Mouse (Mus musculus) testis, adult 2 months (tissue): ENCODE measurements around the gene Spen. TPM values are rescaled to one million over a fixed set of nuclear protein-coding genes. Genes with fewer than 3 reads are reported as not detected.
A peak's percentile ranks its signal among the peaks of the same experiment; 100 is the strongest.
"Not testable (repeated sequence)": the region's sequence is repeated elsewhere in the genome, so short reads cannot be mapped to it uniquely, and the experiment has no call there.

Experiments
- H3K27ac ChIP-seq: fragments of 200-500 bp; 2 replicates; pipeline ENCODE4 v1.5.1; 2012; ENCODE audit warnings: low read depth, low read length; ENCODE audit not compliant: control insufficient read depth, insufficient read depth
- H3K27me3 ChIP-seq: fragments of 200-500 bp; 2 replicates; pipeline ENCODE4 v1.6.1; 2012; ENCODE audit warnings: mild to moderate bottlenecking, low read length, moderate library complexity; ENCODE audit not compliant: control insufficient read depth, insufficient read depth
- H3K36me3 ChIP-seq: fragments of 200-500 bp; 2 replicates; pipeline ENCODE4 v1.6.1; 2012; ENCODE audit warnings: mild to moderate bottlenecking, low read length; ENCODE audit not compliant: control insufficient read depth, insufficient read depth
- H3K4me1 ChIP-seq: fragments of 200-500 bp; 2 replicates; pipeline ENCODE4 v1.6.1; 2012; ENCODE audit warnings: low read length; ENCODE audit not compliant: control insufficient read depth, insufficient read depth
- H3K4me3 ChIP-seq: fragments of 200-500 bp; 2 replicates; pipeline ENCODE4 v1.5.1; 2012; ENCODE audit warnings: low read depth, mild to moderate bottlenecking, low read length, moderate library complexity, mixed read lengths; ENCODE audit not compliant: control insufficient read depth
- CTCF ChIP-seq: fragments of 200-500 bp; IDR thresholded peaks from 2 replicates; pipeline ENCODE4 v1.5.1; 2012; ENCODE audit warnings: low read depth, mild to moderate bottlenecking, inconsistent platforms, low read length, moderate library complexity; ENCODE audit not compliant: control insufficient read depth, insufficient read depth, insufficient replicate concordance
- POLR2A ChIP-seq: fragments of 200-500 bp; IDR thresholded peaks from 2 replicates; pipeline ENCODE4 v1.6.1; 2012; ENCODE audit warnings: low read depth, mild to moderate bottlenecking, inconsistent platforms, low read length, moderate library complexity; ENCODE audit not compliant: control insufficient read depth
- polyA plus RNA-seq: library from polyadenylated mRNA; depleted of rRNA; stranded (reverse); fragments of >200 nt; gene quantifications from 2 replicates; pipeline ENCODE4 v1.2.3, GENCODE M21; 2012

Spen gene
- polyA plus RNA-seq, 1 experiment, result 16.9 TPM

DNA sequence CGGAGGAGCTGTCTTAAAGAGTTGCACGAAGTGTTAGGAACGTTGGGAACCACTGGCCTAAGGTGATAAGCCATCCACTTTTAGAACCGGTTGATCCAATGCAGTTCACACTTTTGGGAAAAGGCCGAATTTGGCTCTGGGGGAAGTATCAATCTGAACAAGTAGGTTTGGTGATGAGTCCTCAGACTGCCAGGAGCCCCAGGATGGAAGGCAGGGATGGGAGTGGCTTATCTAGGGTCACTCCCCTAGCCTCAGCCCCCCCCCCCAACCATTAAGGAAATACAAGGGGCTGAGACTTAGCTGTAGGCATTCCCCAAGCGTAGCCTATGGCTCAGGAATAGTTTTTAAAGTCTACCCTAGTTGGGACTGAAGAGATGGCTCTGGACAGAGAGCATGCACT, 27.8 kb upstream of the Spen start:
- H3K27ac ChIP-seq, result no peak overlapping the region
- no peaks in the 10 kb centered on the region for H3K27me3 ChIP-seq
- TF ChIP-seq CTCF (no peak), POLR2A (no peak)
- no peaks in the 10 kb centered on the region for H3K36me3 ChIP-seq
- H3K4me1 ChIP-seq, result 0 out of 2 replicates have a peak, but pooled peaks cover 3% of the 10 kb centered on the region
- H3K4me3 ChIP-seq, result no peak overlapping the region

- TF ChIP-seq POLR2A (no peak), CTCF (no peak)
- no peaks in the 10 kb centered on the region for H3K27me3 ChIP-seq
- H3K36me3 ChIP-seq, result no peaks in the 10 kb centered on the region
- H3K4me1 ChIP-seq, result 0 out of 2 replicates have a peak, but pooled peaks cover 3% of the 10 kb centered on the region
- H3K27ac ChIP-seq, result no peak overlapping the region
- no peak overlapping the region for H3K4me3 ChIP-seq
These were observed 26.9 kb upstream of the Spen start for GRCm38 (mm10) chr4:141565325-141565724.

DNA sequence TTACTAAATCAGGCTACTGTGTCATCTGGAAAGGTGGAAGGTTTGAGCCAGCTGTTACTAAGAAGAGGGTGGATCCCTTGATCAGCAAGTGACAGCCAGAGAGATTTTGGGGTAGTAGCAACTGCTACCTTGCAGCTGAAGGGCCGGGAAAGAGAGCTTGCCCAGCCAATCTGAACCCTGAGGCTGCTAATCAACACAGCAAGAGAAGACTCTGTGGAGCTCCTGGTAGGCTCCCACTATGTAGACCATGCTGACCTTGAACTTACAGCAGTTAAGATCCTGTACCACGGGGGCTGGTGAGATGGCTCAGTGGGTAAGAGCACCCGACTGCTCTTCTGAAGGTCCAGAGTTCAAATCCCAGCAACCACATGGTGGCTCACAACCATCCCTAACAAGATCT, 26.3 kb upstream of the Spen start:
- no peaks in the 10 kb centered on the region for H3K27me3 ChIP-seq
- H3K4me3 ChIP-seq, result no peak overlapping the region
- no peak overlapping the region for H3K27ac ChIP-seq
- no peak for TF ChIP-seq CTCF
- no peak for TF ChIP-seq POLR2A
- no peaks in the 10 kb centered on the region for H3K36me3 ChIP-seq
- H3K4me1 ChIP-seq, result 0 out of 2 replicates have a peak, but pooled peaks cover 3% of the 10 kb centered on the region

- H3K36me3 ChIP-seq, result no peaks in the 10 kb centered on the region
- H3K27ac ChIP-seq, result no peak overlapping the region
These were observed 25.8 kb upstream of the Spen start for GRCm38 (mm10) chr4:141564209-141564608.

DNA sequence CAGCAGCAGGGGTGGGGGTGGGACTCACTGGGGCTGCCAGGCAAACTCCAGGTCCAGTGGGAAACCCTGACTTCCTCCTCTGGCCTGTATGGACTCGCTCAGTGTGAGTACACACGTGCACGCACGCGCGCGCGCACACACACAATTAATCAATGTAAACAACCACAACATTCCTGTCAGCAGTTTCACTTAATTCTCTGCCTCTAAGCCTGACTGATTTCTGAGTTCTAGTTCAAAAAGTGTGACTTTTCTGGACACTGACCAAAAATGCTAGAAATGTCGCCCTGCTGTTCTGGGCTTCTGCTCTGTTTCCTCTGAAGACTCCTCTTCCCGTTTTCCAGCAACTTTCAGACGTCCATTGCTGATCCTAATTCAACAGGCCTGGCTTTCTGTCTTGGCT, 23.9 kb upstream of the Spen start:
- Histone ChIP-seq H3K4me1 (peaks cover 3% of the 10 kb centered on the region; the same call in 1 of the 2 replicates), H3K36me3 (no peaks in the 10 kb centered on the region), H3K27ac (no peak overlapping the region), H3K27me3 (no peaks in the 10 kb centered on the region), H3K4me3 (no peak overlapping the region)
- no peak for TF ChIP-seq POLR2A
- TF ChIP-seq CTCF, result no peak

More at GRCm38 (mm10) chr4:141564209-141564608, 25.8 kb upstream of the Spen start:
- Histone ChIP-seq H3K4me1 (0 out of 2 replicates have a peak, but pooled peaks cover 3% of the 10 kb centered on the region), H3K27me3 (no peaks in the 10 kb centered on the region), H3K4me3 (no peak overlapping the region)
- no peak for TF ChIP-seq POLR2A
- no peak for TF ChIP-seq CTCF

DNA sequence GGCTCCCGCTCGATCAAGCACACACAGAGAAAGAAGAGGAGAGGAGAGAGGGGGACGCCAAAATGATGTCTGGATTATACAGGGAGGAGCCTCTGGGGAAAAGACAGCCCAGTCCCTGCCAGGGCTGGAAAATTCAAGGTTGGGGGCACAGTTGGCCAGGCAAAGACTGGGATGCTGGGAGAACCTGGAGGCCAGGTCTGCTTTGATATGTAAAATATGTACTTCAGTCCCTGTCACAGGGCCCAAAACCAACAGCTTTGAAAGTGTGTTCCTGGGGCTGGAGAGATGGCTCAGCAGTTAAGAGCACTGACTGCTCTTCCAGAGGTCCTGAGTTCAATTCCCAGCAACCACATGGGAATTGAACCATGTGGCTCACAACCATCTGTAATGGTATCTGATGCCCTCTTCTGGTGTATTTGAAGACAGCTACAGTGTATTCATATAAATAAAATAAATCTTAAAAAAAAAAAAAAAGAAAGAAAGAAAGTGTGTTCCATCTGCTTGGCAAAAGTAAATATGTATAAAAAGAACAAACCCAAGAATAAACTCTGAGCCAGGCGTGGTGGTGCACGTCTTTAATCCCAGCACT, 23.0 kb upstream of the Spen start:
- H3K27ac ChIP-seq, H3K27me3 ChIP-seq, H3K36me3 ChIP-seq, H3K4me1 ChIP-seq, H3K4me3 ChIP-seq: not testable (repeated sequence)

- H3K4me3 ChIP-seq, result peak overlapping the region; percentile 72
- H3K27me3 ChIP-seq, result no peaks in the 10 kb centered on the region
- TF ChIP-seq POLR2A (no peak), CTCF (peak; percentile 90; the same call in 1 of the 2 replicates)
- H3K4me1 ChIP-seq, result no peaks in the 10 kb centered on the region; the same call in 1 of the 2 replicates
- peak overlapping the region; percentile 73 for H3K27ac ChIP-seq
- H3K36me3 ChIP-seq, result no peaks in the 10 kb centered on the region
These were observed 21.5 kb upstream of the Spen start for GRCm38 (mm10) chr4:141559898-141560263.
